Mouse (Mus musculus) liver, adult 2 months (tissue): Measurements from ENCODE around the gene Zfp941.

ENCODE experiments used
- CTCF ChIP-seq: fragments of 200-500 bp; IDR thresholded peaks from 2 replicates; pipeline ENCODE4 v1.5.1; 2011; ENCODE audit warnings: low read depth, low read length, control low read depth
- POLR2A ChIP-seq: fragments of 200-500 bp; IDR thresholded peaks from 2 replicates; pipeline ENCODE4 v1.6.1; 2011; ENCODE audit warnings: low read length, control low read depth; ENCODE audit not compliant: insufficient read depth; ENCODE audit errors: extremely low read depth

- TF ChIP-seq CTCF (peak; percentile 51), POLR2A (no peak)
Observed at GRCm38 (mm10) chr7:140797619-140798018, 24.4 kb downstream of the Zfp941 start.
